Mouse (Mus musculus) thymus, postnatal 25 days (tissue): ENCODE results near the gene Dbx1.

Experiments
- DNase-seq: peaks from one replicate; pipeline ENCODE4 v3.0.0; 2022

The Dbx1 gene

DNA sequence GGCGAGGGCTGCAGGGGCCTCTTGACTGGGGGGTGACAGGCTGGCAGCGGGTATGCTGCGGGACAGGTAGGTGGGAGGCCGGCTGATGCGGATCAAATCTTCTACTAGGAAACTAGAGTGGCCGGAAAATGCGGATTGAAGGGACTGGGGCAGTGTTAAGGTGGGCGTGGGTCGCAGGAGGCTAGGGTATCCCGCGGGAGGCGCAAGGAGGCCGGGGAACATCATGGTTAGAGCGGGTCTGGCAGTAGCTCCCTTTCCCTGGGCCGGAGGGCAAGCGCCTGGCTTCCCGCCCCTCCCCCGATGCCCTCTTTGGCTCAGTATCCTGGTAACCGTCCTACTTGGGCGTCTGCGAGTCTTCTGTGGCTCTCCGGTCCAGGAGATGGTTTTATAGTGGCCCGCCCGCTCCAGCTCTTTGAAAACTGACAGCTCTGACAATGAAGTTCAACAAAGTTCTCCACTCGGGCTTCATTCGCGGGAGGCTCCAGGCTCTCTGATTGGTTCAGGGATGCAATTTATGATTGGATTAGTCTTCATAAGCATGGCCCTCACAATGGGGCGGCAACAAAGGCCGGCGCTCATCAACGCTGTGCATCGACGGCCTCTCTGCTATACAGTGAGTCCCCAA, at the start of gene Dbx1:
Gene Dbx1 (minus strand): TSS at position 359 of the 625 bp plus-strand sequence.
- DNase-seq = no peak

DNA sequence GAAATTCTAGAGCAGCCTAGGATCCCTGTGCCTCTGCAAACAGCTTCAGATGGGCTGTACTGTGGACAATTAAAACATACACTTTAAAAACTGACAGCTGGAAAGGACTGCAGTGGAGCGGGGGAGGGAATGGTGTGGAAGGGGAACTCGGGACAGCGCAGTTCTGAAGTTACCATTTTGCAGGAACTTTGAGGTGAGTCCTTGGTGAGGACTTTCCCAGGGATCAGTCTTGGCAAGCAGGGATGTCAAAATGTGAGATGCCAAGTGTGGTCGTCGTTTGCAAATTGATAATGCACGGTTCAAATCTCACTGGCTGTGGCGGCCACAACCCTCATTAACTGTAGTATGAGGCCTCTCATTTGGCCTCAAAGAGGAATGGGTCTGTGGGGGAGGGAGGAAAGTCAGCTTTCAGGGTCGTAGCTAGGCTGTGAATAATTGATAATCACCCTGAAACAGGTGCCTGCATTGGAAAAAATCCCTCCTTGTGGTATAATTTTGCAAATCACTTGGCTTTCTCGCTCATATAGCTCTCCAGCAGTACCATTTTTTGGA, 42.3 kb upstream of the Dbx1 start:
- DNase-seq = no peak

DNA sequence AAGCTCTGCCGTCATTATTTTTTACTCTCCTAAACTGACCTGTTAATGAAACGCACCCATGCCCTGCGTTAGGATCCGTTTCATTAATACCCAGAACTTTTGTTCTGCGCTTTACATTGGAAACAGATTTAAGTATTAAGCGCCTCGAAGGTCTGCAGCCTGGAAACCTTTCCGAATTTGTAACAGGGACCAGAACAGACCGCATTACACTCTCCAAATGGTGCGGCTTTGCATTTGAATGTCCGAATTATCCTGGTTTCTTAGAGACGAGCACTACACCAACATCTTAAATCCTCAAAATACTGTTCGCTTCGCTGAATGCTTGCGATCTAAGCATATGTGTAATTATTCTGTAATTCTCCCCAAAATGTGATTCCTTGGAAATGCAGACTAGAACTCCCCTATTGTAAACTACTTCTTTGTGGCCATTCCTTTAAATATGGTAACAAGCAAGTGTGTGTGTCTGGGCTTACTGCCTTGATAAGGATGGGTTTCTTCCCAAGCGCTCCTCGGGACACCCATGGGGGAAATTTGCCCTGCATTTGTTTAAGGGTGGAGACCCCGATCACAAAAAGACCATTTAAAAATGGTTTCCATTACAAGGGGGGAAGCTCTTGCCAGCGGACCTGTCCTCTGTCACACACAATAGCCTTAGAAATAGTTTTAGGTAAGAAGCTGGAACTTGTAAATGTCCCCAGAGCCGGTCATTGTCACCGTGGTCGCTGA, 41.6 kb upstream of the Dbx1 start:
- no peak for DNase-seq

DNA sequence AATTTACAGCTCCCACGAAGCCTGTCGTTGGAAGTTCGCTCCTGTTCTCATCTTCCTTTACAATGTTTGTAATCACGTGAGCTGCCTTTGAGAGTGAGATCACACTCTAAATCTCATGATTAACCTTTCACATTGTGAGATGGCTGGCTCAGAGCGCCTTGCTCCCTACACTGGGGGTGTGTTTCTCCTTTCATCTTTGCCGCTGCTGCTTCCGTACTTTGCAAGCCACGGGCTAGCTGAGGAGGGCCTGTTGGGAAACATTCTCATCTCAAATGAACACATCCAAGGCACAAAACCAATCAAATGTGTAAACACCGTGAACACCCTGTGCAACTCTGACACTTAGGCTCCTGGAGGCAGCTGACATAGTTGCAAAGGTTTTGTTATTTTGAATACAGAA, 40.5 kb upstream of the Dbx1 start:
- no peak for DNase-seq

DNA sequence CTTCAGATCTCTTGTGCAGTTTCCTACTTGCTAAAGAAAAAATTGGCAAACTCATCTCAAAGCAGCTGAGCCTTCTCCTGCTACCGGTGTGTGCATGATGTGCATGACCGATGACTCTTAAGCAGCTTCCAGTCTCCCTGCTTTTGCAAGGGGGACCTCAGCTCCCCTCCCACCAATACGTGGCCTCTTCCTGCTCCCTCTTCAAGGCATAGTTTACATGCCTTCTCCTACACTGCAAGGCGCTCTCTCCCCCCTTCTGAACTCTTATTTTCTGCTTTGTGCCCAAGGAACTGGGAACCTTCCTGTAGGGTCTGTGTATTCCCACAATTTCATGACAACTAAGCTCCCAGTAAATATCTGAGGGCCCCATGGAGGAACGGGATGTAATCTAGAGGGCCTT, 40.0 kb upstream of the Dbx1 start:
- no peak for DNase-seq

DNA sequence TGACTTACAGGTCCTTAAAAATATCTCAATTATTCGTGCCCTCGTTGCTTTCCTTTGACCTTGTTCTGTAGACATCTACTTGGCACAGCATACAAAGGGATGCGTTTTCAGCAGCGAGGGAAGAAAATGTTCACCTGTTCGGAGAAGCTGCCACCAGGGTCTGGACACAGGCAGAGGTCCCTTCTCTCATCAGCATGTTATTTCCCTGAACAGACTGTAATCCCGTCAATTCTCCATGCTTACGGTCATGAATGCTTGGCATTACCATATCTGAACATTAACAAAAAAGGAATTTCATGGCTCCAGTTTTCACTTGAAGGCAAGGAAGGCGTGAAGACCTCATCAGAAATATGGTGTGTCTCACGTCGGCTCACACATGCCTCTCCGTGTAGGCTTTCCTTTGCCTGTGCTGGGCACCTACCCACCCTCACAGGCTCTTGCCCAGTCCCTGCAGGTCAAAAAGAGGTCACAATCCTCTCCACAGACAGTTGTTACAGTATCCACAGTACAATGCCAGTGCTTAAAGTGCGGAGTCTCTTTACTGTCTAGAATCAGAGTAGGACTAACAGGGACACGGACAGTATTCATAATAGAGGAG, 31.7 kb upstream of the Dbx1 start:
- no peak for DNase-seq

DNA sequence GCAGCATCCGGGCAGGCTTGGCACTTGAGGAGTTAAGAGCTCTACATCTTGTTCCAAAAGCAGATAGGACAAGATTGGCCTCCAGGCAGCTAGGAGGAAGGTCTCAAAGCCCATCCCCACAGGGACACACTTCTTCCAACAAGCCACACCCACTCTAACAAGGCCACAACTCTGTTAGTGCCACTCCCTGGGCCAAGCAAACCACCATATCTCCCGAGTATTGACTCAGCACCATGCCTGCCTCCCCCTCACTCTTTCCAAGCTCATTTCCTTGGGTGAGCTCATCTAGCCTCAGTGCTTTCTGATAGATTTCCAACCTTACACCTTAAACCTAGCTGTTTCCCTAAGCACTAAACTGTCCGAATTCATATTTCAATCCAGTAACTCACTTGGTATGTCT, 26.9 kb upstream of the Dbx1 start:
- no peak for DNase-seq

DNA sequence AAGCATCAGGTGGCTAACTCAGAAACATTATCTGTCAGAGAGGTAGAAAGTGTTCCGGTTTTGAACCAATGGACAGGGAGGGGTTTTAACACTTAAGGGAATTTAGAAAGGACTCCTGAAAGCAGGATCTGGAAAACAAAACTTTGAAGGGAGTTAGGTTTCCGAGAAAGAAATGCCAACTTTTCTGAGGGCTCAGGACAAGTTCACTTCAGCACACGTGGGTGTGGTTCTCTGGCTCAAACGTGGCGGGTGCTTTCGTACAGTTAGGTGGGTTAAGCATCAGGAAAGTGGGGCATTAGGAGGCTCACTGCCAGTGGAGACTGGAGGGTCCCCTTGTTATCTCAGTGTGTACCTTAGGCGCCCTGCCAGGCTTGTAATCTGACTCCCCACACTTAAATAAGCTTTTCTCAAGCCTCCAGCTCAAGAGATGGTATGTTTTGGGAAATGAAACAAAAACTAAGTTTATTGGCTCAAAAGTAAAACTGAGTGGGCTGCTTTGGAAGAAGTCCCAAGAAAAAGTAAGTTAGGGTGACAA, 25.9 kb upstream of the Dbx1 start:
- DNase-seq = no peak

DNA sequence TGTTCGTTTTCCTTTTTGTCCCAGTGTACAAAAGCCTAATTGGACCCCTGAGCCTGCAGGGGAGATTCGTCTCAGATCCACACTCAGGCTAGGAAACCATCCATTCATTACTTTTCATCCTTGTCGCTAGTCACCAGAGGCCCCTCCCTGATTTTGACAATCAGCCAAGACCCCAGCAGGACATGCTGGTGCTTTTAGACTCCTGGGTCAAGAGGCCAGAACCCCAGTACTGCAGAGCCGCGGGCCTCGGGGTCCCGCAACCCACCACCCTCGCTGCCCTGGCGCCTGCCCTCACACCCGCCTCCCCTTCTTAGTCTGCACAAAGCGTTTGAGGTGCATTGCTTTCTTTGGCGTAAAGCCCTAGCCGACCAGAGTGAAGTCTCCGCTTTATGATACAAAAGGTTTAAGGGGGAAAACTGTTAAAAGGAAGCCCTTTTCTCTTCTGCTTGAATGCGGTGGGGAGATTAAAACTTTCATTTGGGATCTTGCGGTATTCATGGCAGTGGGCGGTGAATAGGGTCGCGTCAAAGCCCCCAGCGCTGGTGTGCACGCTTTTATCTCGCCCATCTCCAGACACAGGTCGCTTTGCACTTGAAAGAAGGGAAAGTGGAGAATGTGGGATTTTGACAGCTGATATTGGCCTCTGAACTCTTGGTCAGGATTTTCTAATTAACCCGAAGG, 25.3 kb upstream of the Dbx1 start:
- DNase-seq = no peak

DNA sequence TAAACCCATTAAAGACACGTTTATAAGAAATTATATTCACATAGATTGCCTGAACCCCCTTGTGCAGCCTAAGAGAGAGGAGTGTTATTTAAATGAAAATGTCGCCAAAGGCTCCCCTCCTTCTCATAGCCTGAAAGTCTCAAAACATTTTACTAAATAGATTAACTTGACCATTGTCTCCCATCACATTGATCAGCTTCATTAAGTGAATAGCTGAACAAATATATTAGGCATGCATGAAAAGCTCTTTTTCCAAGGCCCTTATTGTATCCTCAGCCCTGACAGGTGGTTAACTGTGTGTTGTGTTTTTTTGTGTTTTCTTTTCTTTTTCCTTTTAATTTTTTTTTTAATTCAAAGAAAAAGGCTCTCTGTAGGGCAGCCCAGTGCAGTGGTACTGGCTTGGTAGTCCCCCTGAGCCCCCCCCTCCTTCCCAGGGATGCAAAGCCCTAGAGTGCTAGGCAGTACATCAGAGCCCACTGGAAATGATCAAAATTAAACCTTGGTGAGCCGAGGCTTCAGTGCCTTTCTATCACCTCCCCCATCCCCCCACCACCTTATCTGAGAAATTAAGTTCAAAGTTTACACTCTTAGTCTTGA, 4.2 kb upstream of the Dbx1 start:
- DNase-seq = no peak

DNA sequence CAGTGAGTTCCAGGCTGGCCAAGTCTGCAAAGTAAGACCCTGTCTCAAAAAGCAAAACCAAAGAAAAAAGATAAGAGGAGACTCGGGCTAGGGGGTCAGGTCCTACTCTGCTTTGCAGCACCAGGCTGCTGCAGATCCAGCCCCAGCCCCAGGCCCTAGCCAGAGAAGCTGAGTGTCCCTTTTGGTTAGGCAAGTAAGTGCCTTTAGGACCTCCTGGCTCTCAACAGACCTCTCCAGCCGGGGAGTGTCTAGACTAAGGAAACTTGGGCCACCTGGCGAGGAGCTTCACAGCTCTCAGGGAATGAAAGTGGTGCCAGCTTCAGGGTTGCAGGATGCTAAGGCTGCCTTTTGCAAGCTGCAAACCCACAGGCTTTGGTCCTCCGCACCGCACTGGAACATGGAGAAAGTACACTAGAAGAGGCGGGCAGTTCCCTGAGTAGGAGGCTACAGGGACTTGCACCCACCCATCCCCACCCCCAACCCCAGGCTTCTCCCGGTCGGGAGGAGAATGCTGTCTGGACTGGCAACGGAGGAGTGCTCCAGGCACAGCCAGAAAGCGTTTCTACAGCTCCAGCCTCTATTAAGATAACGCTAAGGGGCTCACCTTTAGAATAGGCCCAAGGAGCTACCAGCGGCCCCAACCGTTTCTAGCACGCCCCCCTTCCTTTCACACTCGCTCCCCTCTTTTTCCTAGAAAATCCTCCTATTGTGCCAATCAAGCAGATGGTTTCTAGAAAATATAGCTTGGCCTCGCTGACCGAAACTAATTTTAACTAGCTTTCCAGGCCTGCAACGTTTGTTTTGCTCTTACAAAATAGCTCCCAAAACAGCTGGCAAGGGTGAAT, 3.4 kb upstream of the Dbx1 start:
- no peak for DNase-seq

DNA sequence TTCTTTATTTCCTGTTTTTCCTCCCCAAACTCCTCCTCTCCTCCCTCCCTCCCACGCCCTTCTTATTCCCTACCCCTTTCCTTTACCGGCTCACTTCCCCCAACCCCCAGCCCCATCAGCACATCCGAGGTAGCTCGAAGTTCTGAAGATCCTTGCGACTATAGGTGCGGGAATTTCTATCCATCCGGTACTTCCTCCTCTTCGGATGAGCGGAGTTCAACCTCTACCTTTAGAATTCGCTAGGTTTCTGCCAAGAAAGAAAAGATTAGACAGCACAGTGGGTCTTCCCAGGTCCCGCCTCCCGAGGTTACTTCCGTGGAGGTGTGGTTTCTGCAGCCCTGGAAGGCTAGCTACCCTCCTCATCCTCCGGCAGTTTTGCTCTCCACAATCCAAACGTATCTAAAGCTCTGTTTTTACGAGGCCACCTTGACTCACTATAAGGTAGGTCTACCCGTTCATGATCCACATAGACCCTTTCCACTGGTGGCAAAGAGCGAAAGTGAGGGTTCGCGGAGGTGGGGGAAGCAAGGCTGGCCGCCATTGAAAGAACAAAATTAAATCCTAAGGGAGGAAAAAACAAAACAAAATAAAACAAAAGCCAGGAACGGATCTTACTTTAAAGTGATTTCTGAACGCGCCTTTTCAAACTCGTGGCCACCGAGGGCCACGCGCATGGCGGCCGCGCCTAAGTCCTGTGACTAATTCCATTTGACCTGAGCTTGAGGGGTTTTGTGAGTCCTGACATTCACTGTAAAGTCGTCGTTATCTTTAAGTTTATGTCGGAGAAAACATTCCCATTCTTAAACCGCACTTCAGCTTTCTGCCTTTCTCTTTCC, 2.5 kb upstream of the Dbx1 start:
- no peak for DNase-seq

DNA sequence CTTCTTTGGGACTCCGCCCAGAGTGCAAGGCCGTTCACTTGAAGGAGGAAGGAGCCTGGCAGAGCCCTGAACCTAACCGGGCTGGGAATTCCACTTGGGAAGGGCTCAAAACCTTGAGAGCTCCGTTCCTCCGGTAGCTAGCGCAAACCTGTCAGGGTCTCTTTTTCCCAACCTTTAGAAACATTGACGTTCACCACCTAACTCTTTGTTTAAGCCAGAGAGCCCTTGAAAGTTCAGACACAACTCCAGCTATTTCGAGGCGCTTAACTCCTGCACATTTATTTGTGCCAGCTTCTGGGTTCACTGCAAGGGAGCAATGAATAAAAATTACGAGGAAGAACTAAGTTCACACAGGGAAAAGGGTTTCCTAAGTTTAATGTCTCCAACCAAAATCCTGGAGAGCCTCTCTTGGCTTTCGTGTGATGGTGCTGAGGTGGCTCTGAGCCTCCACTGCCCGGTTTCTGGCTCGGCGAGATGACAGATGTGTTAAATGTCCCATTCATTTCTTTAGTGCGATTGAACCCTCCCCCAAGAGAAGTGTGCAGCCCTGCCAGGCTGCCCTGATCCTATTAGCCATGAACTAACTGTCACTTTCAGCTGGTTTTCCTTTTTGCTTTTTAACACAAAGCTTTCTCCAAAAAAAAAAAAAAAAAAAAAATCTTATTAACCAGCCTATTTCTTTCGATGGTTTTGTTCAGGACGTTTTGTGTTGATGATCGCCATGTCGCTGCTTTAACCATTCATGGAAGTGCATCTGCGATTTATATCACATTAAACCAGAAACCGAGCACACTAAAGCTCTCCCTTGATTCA, 1.4 kb upstream of the Dbx1 start:
- no peak for DNase-seq

DNA sequence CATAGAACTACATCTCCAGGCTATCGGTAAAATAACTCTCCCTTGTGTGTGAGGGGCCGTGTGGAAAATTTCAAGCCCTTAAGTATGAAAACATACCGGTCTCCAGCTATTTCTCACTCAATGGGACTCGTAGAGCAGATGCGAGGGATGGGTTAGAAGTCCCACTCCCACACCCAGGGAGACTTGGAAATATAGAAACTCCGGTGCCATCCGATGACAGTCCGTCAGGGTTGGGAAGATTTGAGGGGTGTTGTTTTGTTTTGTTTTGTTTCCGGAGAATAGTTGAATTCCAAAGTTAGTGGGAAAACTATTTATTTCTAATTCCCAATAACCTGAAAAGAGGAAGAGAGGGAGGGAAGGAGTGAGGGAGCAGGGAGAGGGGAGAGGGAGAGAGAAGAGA, 632 bp upstream of the Dbx1 start:
- DNase-seq = no peak

DNA sequence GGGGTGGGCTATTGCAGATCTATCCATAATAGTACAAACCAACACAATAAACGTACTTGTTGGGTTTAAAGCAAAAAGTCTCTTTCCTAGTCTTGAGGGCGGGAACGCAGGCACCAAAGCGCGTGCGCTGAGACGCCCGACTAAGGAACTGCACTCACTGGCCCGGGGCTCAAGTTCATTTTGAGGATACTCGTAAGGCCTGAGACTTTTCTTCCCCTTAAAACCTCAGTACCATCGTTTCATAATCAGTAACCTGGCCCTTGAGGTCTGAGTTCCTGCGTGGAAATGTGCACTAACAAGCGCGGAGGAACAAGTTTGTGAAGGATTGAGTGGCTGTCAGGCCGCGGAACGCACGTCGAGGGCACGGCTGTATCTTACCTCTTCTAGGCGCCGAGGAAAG, 678 bp downstream of the Dbx1 start:
- DNase-seq = no peak

DNA sequence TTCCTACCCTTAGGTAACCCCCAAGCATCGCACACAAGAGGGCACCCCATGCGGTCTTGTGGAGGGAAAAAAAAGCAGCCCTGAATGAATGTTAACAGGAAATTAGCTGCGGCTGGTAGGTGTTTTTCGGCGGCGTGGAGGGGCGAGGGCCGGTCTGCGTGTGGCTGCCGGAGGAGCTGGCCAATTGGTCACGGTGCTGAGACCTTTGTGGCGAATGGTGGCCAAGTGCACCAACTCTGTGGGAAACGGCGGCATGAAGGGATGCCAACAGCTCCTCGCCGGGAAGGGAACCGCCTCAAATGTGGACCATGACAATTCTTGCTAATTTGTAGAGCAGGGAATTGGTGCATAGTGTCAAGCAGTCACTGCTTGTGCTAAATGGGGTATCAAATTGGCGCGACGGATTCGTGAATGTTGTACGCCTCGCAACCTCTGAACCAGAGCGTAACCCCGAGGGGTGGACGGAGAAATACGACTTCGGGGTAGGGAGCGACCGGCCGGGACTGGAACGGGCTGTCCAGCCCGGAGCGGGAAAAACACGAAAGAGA, 1.5 kb downstream of the Dbx1 start:
- no peak for DNase-seq

DNA sequence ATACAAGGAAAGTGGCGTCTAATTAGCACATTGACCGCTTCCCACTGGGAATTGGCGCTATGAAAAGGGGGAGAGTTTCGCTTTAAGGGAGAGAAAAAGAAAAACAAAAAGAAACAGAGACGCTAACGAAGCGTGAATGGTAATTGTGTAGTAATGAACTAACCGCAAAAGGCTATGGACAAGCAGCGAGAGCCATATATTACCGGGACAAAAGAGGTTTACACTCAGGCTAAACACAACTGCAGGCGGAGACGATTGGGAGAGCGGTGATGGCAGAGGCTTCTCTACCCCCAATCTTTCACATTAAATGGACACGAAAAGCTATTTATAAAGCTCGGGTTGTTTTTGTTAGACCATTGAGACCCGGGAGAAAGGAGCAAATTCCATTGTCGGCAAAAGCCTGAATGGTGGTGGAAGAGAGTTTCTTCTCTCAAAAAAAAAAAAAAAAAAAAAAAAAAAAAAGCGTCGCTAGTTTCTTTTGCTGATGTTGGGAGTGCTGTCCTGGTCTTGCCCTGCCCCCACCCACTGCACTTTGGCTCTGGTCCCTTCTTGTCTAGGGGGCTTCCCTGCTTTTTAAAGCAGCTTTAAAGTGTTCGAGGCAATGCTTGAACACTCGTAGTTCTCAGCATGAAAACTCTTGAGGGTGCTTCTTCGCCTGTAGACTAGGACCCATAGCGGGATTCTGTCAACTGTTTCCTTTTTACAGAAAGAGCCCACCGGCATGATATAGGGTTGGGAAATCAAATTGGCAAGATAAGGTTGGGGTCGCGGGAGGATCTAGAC, 2.2 kb downstream of the Dbx1 start:
- no peak for DNase-seq

DNA sequence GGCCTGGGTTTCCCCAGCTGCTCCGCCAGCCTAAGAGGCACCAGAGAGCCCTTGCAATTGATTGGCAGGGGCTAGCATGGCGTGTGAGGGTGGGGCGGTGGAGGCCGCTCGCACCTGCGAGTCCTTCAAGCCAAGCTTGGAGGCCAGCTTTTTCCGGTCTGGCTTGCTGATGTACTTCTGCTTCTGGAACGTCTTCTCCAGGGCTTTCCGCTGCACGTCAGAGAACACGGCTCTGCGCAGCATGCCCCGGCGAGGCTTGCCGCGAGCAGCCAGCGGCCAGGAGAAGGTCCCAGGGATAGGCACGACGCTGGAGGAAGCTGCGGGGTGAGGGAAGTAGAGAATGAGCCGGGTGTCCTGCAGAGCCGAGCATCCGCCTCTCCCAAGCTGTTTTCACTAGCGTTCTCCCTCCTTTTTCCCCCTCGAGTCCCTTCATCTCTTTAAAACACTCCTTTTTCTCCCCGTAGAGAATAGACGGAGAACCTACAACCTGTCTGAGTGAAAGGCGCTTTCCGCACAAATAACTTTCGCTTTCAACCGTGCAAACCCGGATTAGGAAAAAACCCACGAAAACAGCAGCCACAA, 3.2 kb downstream of the Dbx1 start:
- peak; percentile 40 for DNase-seq

DNA sequence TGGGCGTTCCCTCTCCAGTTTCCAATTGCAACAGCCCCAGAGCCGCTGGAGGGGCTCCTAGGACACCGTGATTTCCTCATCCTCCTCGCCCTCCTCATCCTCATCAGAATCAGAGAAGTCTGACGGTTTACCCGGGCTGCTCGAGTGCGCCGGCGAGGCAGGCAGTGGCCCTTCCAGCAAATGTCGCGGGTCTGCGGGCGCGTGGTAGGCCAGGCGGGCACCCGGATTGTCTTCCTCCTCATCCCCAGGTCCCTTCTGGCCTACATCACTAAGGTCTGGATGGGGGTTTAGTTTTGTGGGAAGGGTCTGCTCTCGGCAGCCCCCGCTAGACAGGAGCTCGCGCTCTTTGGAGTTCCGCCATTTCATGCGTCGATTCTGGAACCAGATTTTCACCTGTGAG, 4.3 kb downstream of the Dbx1 start:
- DNase-seq = no peak
